Mouse (Mus musculus) cerebellum, adult 11 months (tissue): Measurements from ENCODE around the gene Vmn1r222.
"Not testable (repeated sequence)": the region's sequence is repeated elsewhere in the genome, so short reads cannot be mapped to it uniquely, and the experiment has no call there.

Source experiments
- DNase-seq: peaks from one replicate; pipeline ENCODE4 v3.0.0; 2022

The Vmn1r222 gene

DNA sequence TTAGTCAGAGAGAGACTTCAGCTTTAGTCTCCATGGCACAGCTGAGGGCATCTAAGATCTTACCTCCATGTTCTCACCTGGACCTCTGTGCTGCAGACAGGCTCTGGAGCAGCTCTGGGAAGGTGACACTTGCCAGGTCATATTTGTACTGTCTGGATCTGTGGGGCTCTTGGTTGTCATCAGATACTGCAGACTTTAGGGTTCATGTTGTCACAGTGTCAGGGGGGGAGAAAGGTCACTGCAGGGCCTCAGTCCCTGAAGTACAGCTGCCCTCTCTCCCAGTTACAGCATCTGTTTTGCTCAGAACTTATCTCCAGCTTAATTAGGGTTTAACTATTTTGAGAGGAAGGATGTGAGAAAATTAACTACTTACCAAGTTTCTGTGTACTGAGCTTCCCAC lies at the start of gene Vmn1r222:
Gene Vmn1r222 (minus strand): TSS at position 101 of the 400 bp plus-strand sequence.
- DNase-seq = not testable (repeated sequence)

- no peak for DNase-seq
Measured at GRCm38 (mm10) chr13:23285191-23285920, 49.6 kb upstream of the Vmn1r222 start.

DNA sequence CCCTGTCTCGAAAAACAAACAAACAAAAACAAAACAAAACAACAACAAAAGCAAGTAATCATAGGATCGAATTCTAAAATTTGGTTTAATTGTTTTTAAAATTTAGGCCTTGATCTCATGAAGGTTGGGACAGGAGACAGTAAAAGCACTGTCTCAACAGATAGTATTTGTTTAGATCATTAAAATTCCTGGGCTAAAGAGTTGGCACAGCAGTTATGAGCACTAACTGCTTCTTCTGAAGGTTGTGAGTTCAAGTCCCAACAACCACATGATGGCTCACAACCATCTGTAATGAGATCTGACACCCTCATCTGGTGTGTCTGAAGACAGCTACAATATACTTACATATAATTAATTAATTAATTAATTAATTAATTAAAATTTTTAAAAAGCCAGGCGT lies 44.2 kb upstream of the Vmn1r222 start:
- DNase-seq = no peak

- DNase-seq = no peak
Measured at GRCm38 (mm10) chr13:23279576-23279975, 43.8 kb upstream of the Vmn1r222 start.

DNA sequence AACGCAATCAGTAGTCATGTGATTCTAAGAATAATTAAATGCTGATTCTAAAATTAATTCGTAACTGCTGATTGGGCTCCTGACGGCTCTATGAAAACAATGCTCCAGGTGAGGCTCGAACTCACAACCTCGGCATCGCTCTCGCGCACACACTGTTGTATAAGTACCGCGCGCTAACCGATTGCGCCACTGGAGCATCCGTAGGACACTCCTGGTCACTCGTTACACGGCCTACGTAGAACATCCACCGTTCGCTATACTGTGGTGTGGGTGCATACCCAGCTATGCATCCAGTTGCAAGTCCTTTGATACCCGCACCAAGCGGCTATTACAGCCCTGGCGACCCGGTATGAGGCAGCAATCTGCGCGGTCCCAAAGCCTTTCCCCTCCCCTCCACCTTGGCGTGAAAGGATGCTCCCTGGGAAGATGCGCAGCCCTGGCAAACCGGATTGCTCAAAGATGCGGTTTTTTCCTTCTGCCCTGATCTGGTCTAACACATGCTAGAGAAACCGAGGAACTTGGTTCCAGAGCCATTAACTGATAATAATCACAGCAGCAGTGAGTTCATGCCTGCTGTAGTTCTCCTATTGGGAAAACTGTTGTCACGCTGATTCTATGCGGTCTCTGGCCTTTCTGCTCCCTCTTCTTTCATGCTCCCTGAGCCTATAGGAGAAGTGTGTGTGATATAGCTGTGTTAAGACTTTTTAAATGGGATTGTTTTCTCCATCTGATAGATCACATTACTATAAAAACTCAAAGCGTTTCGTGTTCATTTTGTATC lies 34.8 kb upstream of the Vmn1r222 start:
- DNase-seq = no peak

GRCm38 (mm10) chr13:23269681-23270080 lies 33.9 kb upstream of the Vmn1r222 start:
- no peak for DNase-seq

GRCm38 (mm10) chr13:23269127-23269526 lies 33.4 kb upstream of the Vmn1r222 start:
- not testable (repeated sequence) for DNase-seq

- DNase-seq = not testable (repeated sequence)
Measured at GRCm38 (mm10) chr13:23268606-23269005, 32.9 kb upstream of the Vmn1r222 start.

- DNase-seq = no peak
Measured at GRCm38 (mm10) chr13:23258546-23259048, 22.9 kb upstream of the Vmn1r222 start.

DNA sequence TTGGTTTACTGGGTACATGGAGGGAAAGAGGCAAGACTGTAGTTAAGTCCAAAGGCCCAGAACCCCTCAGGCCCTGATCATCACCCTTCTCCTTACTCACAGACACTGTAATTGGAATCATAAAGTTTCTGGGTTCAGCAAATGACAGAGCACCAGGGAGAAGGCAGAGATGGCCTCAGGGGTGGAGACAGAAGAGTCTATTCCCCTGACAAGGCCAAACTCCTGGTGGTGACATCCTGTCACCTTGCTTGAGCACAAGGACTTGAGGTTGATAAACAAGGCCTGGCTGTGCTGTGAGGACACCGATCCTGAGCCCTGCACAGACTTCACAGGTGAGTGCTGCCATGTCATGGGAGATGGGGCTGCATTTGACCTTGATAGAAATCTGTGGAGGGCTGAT lies 11.1 kb upstream of the Vmn1r222 start, which contains the start of gene Vmn1r223:
Gene Vmn1r223 (plus strand): TSS at position 301 of the 400 bp plus-strand sequence.
- not testable (repeated sequence) for DNase-seq

GRCm38 (mm10) chr13:23213827-23214226 lies 21.9 kb downstream of the Vmn1r222 start, which contains the start of gene Vmn1r221:
Gene Vmn1r221 (plus strand): TSS chr13:23214127.
- not testable (repeated sequence) for DNase-seq

GRCm38 (mm10) chr13:23203885-23204284 lies 31.9 kb downstream of the Vmn1r222 start:
- DNase-seq = not testable (repeated sequence)

GRCm38 (mm10) chr13:23187875-23188274 lies 47.9 kb downstream of the Vmn1r222 start, which contains the start of gene Vmn1r220:
Gene Vmn1r220 (minus strand): TSS chr13:23187975.
- no peak for DNase-seq
